Mouse (Mus musculus) MEL (cell line): Measurements from ENCODE around the gene Med8.

Source experiments
- CTCF ChIP-seq, 3 experiments: IDR thresholded peaks in 2 of 3; conservative IDR thresholded peaks in 1 of 3; 2 replicates each; pipeline ENCODE4 v1.5.1; 2011 to 2012; ENCODE audit warnings: low read length in 3 of 3, low read depth in 2 of 3, mild to moderate bottlenecking in 2 of 3, improper control_type of control experiment in 1 of 3, inconsistent platforms in 1 of 3, mixed read lengths in 1 of 3, moderate library complexity in 1 of 3; ENCODE audit not compliant: control insufficient read depth in 1 of 3, insufficient read depth in 1 of 3, poor library complexity in 1 of 3, severe bottlenecking in 1 of 3
- GABPA ChIP-seq: IDR thresholded peaks from 2 replicates; pipeline ENCODE4 v1.6.1; 2012; ENCODE audit warnings: low read depth, mild to moderate bottlenecking, inconsistent platforms, low read length, improper control_type of control experiment, moderate library complexity
- MEF2A ChIP-seq: IDR thresholded peaks from 2 replicates; pipeline ENCODE4 v1.6.1; 2014; ENCODE audit warnings: low read depth, mild to moderate bottlenecking, inconsistent platforms, low read length, improper control_type of control experiment; ENCODE audit not compliant: poor library complexity, insufficient replicate concordance, severe bottlenecking; ENCODE audit errors: extremely low read depth
- USF2 ChIP-seq, 2 experiments: IDR thresholded peaks; 2 replicates each; pipeline ENCODE4 v1.6.1; 2011 to 2012; ENCODE audit warnings: improper control_type of control experiment in 2 of 2, low read length in 2 of 2, borderline replicate concordance in 1 of 2, inconsistent platforms in 1 of 2, low read depth in 1 of 2, mild to moderate bottlenecking in 1 of 2; ENCODE audit not compliant: insufficient read depth in 1 of 2

GRCm38 (mm10) chr4:118429215-118429895 is 20.2 kb downstream of the Med8 start:
- TF ChIP-seq USF2 (IDR thresholded peaks at IDR 0.05; ENCODE audit: borderline replicate concordance in 1 of 2, insufficient read depth in 1 of 2, low read depth in 1 of 2, low read length in 2 of 2) (no peak), CTCF (IDR thresholded peaks at IDR 0.05 in 2 of 3, conservative IDR thresholded peaks at IDR 0.05 in 1 of 3; ENCODE audit: control insufficient read depth in 1 of 3, insufficient read depth in 1 of 3, low read depth in 2 of 3, low read length in 3 of 3, poor library complexity in 1 of 3, severe bottlenecking in 1 of 3) (no peak), GABPA (no peak), MEF2A (no peak)
